In genomic region chr13:99324337-99324685, GRCm38 (mm10) we compare ENCODE assay signal across 5 mouse cellular contexts. TPM values are rescaled to one million over a fixed set of nuclear protein-coding genes. Genes with fewer than 3 reads are reported as not detected.
DNase-seq lines count a peak whose midpoint lies in the region; ATAC-seq and TF ChIP-seq lines count a peak whose summit lies in the region.
"Not testable (repeated sequence)": the region's sequence is repeated elsewhere in the genome, so short reads cannot be mapped to it uniquely, and the experiment has no call there.

No protein-coding gene starts in this region.

- 82% methylated on average over 8 of the region's 8 CpGs for WGBS in heart, adult 2 months
- WGBS in heart, postnatal 0 days, result 89% methylated on average over 8 of the region's 8 CpGs
- 95% methylated on average over 8 of the region's 8 CpGs for WGBS in macrophage (ENCODE audit: missing documents)

- not testable (repeated sequence) for H3K36me3 ChIP-seq in heart, adult 2 months (ENCODE audit: control insufficient read depth, insufficient read depth, low read length)
- H3K36me3 ChIP-seq in heart, postnatal 0 days (replicated peaks; ENCODE audit: control insufficient read depth, insufficient read depth, low read length), result peaks cover 78% of the 10 kb centered on the region
- peaks cover 57% of the 10 kb centered on the region for H3K36me3 ChIP-seq in macrophage (ENCODE audit: inconsistent target)

- H3K79me2 ChIP-seq in heart, adult 2 months (replicated peaks; ENCODE audit: control insufficient read depth, insufficient read depth, low read length); macrophage (ENCODE audit: inconsistent target): not testable (repeated sequence)

- TF ChIP-seq POLR2A in bone marrow macrophage, adult 2 months (IDR thresholded peaks at IDR 0.05; ENCODE audit: borderline replicate concordance, low read depth, low read length); heart, adult 2 months (IDR thresholded peaks at IDR 0.05; ENCODE audit: insufficient read depth, low read depth, low read length): not testable (repeated sequence)

- H3K4me2 ChIP-seq in heart, postnatal 0 days (ENCODE audit: low read depth, low read length), result not testable (repeated sequence)

- 0 out of 2 replicates have a peak overlapping the region, but pooled peaks have one; percentile 10 for H3K9ac ChIP-seq in heart, adult 2 months (ENCODE audit: low read depth, low read length)
- H3K9ac ChIP-seq in heart, postnatal 0 days (replicated peaks; ENCODE audit: low read depth, low read length), result not testable (repeated sequence)

- H3K4me1 ChIP-seq in bone marrow macrophage, adult 2 months (ENCODE audit: control insufficient read depth, insufficient read depth, low read length), result peaks cover 28% of the 10 kb centered on the region
- H3K4me1 ChIP-seq in heart, adult 2 months (ENCODE audit: control insufficient read depth, insufficient read depth, low read length); heart, postnatal 0 days (ENCODE audit: control insufficient read depth, insufficient read depth): not testable (repeated sequence)

- ATAC-seq in heart, postnatal 0 days (ENCODE audit: insufficient read depth, low read depth), result not testable (repeated sequence)

- intact Hi-C loops in heart, adult 2 months (cut with DNase I), result not testable (repeated sequence)

- not testable (repeated sequence) for H3K9me3 ChIP-seq in heart, postnatal 0 days (replicated peaks; ENCODE audit: control insufficient read depth, low read length)

- not testable (repeated sequence) for H3K4me3 ChIP-seq in bone marrow macrophage, adult 2 months (ENCODE audit: insufficient read depth, low read length); heart, adult 2 months; heart, postnatal 0 days (ENCODE audit: low read depth, low read length); macrophage (ENCODE audit: inconsistent target)

- not testable (repeated sequence) for TF ChIP-seq EP300 in heart, adult 2 months (IDR thresholded peaks at IDR 0.05; ENCODE audit: insufficient read depth, low read depth, low read length); heart, postnatal 0 days (IDR thresholded peaks at IDR 0.05; ENCODE audit: low read depth)

- not testable (repeated sequence) for H3K27me3 ChIP-seq in heart, adult 2 months (ENCODE audit: control insufficient read depth, insufficient read depth, low read length); heart, postnatal 0 days (ENCODE audit: control insufficient read depth, insufficient read depth, low read length)

- H3K27ac ChIP-seq in bone marrow macrophage, adult 2 months (ENCODE audit: insufficient read depth, low read depth, low read length), result peak overlapping the region; percentile 47; the same call in 1 of the 2 replicates
- H3K27ac ChIP-seq in heart, adult 2 months, result peak overlapping the region; percentile 18; the same call in 1 of the 2 replicates
- H3K27ac ChIP-seq in heart, postnatal 0 days (ENCODE audit: low read depth), result peak overlapping the region; percentile 56; the same call in 1 of the 2 replicates
- H3K27ac ChIP-seq in macrophage, result peak overlapping the region; percentile 56

- TF ChIP-seq CTCF in bone marrow macrophage, adult 2 months (IDR thresholded peaks at IDR 0.05; ENCODE audit: low read depth, low read length); heart, adult 2 months (IDR thresholded peaks at IDR 0.05); heart, postnatal 0 days (IDR thresholded peaks at IDR 0.05; ENCODE audit: low read depth): not testable (repeated sequence)

- DNase-seq in R1 (ENCODE audit: low read depth, low spot score), result peak; percentile 55
- not testable (repeated sequence) for DNase-seq in heart, adult 2 months; heart, postnatal 0 days (ENCODE audit: low spot score)

RNA-seq across cellular contexts. Expression of gene Ptcd2, which starts 20.2 kb away (rescaled TPM):
- 21.5 and 27.3 TPM in 2 replicates for polyA plus RNA-seq in bone marrow macrophage, adult 2 months (2012; ENCODE audit: insufficient read depth, insufficient read length, missing spikeins)
- 10 to 100 TPM; 49.6 to 51.2 TPM for total RNA-seq in heart, adult 2 months (2021)
- polyA plus RNA-seq in heart, adult 2 months (2012; rRNA removed), result 35.0 and 44.9 TPM in 2 replicates
- total RNA-seq in heart, postnatal 0 days (2014; rRNA removed; ENCODE audit: low replicate concordance), result 51.4 and 69.7 TPM in 2 replicates
- polyA plus RNA-seq in heart, postnatal 0 days (2015; fragmentation: Nextera tagmentation; extraction: Ambion mirVana), result 80.8 and 88.8 TPM in 2 replicates
- 10 to 100 TPM in 14 of 26 experiments, 1 to 10 TPM in 12; 1.5 to 22.9 (median 10.7) TPM for total RNA-seq in macrophage (2018; cell fraction: chromatin; rRNA removed)
- total RNA-seq in macrophage (2018; cell fraction: cytosol; rRNA removed), result 10 to 100 TPM; 10.6 to 41.1 (median 27.2) TPM
- 10 to 100 TPM in 16 of 26 experiments, 1 to 10 TPM in 10; 5.7 to 27.1 (median 12.2) TPM for total RNA-seq in macrophage (2018; cell fraction: nucleus; rRNA removed)
- polyA plus RNA-seq in macrophage (2018), result 26.4 to 27.2 TPM (median 26.7 TPM) in 3 replicates

RNA-seq across cellular contexts. Expression of gene Mrps27, which starts 20.3 kb away (rescaled TPM):
- 10.3 and 11.0 TPM in 2 replicates for polyA plus RNA-seq in bone marrow macrophage, adult 2 months (2012; ENCODE audit: insufficient read depth, insufficient read length, missing spikeins)
- 10 to 100 TPM; 40.8 to 48.0 TPM for total RNA-seq in heart, adult 2 months (2021)
- polyA plus RNA-seq in heart, adult 2 months (2012; rRNA removed), result 39.3 and 41.7 TPM in 2 replicates
- 54.2 and 55.3 TPM in 2 replicates for total RNA-seq in heart, postnatal 0 days (2014; rRNA removed; ENCODE audit: low replicate concordance)
- 70.8 TPM in 2 replicates for polyA plus RNA-seq in heart, postnatal 0 days (2015; fragmentation: Nextera tagmentation; extraction: Ambion mirVana)
- 10 to 100 TPM in 3 of 26 experiments, 1 to 10 TPM in 23; 1.2 to 11.1 (median 7.7) TPM for total RNA-seq in macrophage (2018; cell fraction: chromatin; rRNA removed)
- total RNA-seq in macrophage (2018; cell fraction: cytosol; rRNA removed), result 10 to 100 TPM in 17 of 26 experiments, 1 to 10 TPM in 9; 5.5 to 13.7 (median 10.9) TPM
- 10 to 100 TPM in 6 of 26 experiments, 1 to 10 TPM in 20; 2.8 to 14.6 (median 8.8) TPM for total RNA-seq in macrophage (2018; cell fraction: nucleus; rRNA removed)
- polyA plus RNA-seq in macrophage (2018), result 10.1 to 23.1 TPM (median 12.5 TPM) in 3 replicates
